Mouse (Mus musculus): ENCODE data around the gene Skint9.
"Not testable (repeated sequence)": the region's sequence is repeated elsewhere in the genome, so short reads cannot be mapped to it uniquely, and the experiment has no call there.

Gene Skint9

GRCm38 (mm10) chr4:112433885-112434284, at the start of gene Skint9:
Gene Skint9 (minus strand): TSS chr4:112433985.
- DNase-seq: no peak

GRCm38 (mm10) chr4:112432685-112433084, 1.1 kb downstream of the Skint9 start:
- no peak for DNase-seq

GRCm38 (mm10) chr4:112432223-112432622, 1.6 kb downstream of the Skint9 start:
- no peak for DNase-seq

- not testable (repeated sequence) for DNase-seq
These were observed 84.7 kb downstream of the Skint9 start for GRCm38 (mm10) chr4:112349111-112349510.

Measured in cerebellum, postnatal 36 days (tissue).